Mouse (Mus musculus) kidney, embryonic 16.5 days (tissue): Measurements from ENCODE around the gene Psenen. TPM values are rescaled to one million over a fixed set of nuclear protein-coding genes. Genes with fewer than 3 reads are reported as not detected.

Experiments used
- ATAC-seq: fragments of 200-750 bp; cut with Nextera tagmentation; 2 replicates; pipeline ENCODE4 v1.8.0; 2017; ENCODE audit warnings: moderate TSS enrichment; ENCODE audit not compliant: low FRiP score, low TSS enrichment
- H3K27ac ChIP-seq: fragments of 300-500 bp; sonication (generic); 2 replicates; pipeline ENCODE4 v1.5.1; 2014; ENCODE audit warnings: low read length
- H3K27me3 ChIP-seq: fragments of 300-500 bp; sonication (generic); 2 replicates; pipeline ENCODE4 v1.6.1; 2014; ENCODE audit warnings: low read length, control low read depth, mixed read lengths; ENCODE audit not compliant: insufficient read depth
- H3K36me3 ChIP-seq: fragments of 300-500 bp; sonication (generic); 2 replicates; pipeline ENCODE4 v1.6.1; 2014; ENCODE audit warnings: low read length, control low read depth, mixed read lengths; ENCODE audit not compliant: insufficient read depth
- H3K4me1 ChIP-seq: fragments of 300-500 bp; sonication (generic); 2 replicates; pipeline ENCODE4 v1.6.1; 2014; ENCODE audit warnings: low read length, control low read depth, mixed read lengths; ENCODE audit not compliant: insufficient read depth
- H3K4me2 ChIP-seq: fragments of 300-500 bp; sonication (generic); replicated peaks from 2 replicates; pipeline ENCODE4 v1.6.1; 2014; ENCODE audit warnings: low read depth, low read length
- H3K4me3 ChIP-seq: fragments of 300-500 bp; sonication (generic); 2 replicates; pipeline ENCODE4 v1.5.1; 2014; ENCODE audit warnings: mild to moderate bottlenecking, low read length
- H3K9ac ChIP-seq: fragments of 300-500 bp; sonication (generic); replicated peaks from 2 replicates; pipeline ENCODE4 v1.6.1; 2014; ENCODE audit warnings: low read length
- H3K9me3 ChIP-seq: fragments of 300-500 bp; sonication (generic); 2 replicates; pipeline ENCODE4 v1.6.1; 2016; ENCODE audit warnings: low read length, control low read depth
- WGBS: fragments of 180-500 bp; shearing (Covaris S2); extraction: QIAGEN DNeasy Blood & Tissue Kit; methylation state at CpG from one replicate; pipeline ENCODE4 v1.1.7; 2014; 5-methylcytosine and 5-hydroxymethylcytosine counted together
- polyA plus RNA-seq: library from polyadenylated mRNA; unstranded; fragments of >200 nt; fragmentation: Nextera tagmentation; extraction: Ambion mirVana; gene quantifications from 2 replicates; pipeline ENCODE4 v1.2.1, GENCODE M21; 2015

Gene Psenen
- polyA plus RNA-seq, 1 experiment from 2014 or later: 142 TPM

DNA sequence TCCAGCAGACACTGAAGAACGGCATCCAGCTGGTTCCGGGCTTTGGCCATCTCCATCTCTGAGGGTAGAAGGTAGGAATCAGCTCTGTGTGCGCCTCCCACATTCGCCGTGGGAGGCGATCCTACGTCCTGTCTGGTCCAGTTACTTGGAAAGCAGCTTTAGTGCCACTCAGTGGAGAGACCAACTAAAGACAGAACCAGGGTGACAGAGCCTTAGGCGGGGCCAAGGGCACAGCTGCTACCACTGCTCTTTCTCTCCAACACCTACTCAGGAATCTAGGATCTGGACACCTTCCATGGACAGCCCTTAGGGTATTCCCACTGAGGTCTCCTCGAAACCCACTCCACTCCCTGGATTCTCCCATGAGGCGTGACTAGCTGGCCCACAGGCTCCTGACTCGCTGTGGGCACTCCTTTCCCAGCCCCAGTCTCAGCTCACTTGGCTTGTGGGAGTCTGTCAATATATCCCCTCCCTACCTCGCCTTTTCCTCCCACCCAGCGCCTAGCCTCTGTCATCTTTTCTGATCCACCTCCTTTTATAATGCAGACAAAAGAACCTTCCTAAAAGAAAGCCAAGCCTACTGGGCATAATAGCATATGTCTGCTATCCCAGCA is 5.4 kb downstream of the Psenen start:
- H3K36me3 ChIP-seq: peaks cover 31% of the 10 kb centered on the region
- WGBS: 84% methylated on average over 13 of the region's 13 CpGs
- peak overlapping the region; percentile 81 for H3K4me3 ChIP-seq
- H3K4me1 ChIP-seq: peaks cover 21% of the 10 kb centered on the region
- H3K27me3 ChIP-seq: no peaks in the 10 kb centered on the region
- H3K9me3 ChIP-seq: no peaks in the 10 kb centered on the region
- H3K27ac ChIP-seq: no peak overlapping the region
- no peak for ATAC-seq
- H3K9ac ChIP-seq: peak overlapping the region; percentile 83
- H3K4me2 ChIP-seq: peak overlapping the region; percentile 96

- no peak for ATAC-seq
- Histone ChIP-seq H3K4me2 (no peak overlapping the region), H3K9ac (no peak overlapping the region), H3K4me3 (no peak overlapping the region), H3K27me3 (no peaks in the 10 kb centered on the region), H3K9me3 (no peaks in the 10 kb centered on the region), H3K27ac (no peak overlapping the region), H3K4me1 (peaks cover 26% of the 10 kb centered on the region), H3K36me3 (peaks cover 31% of the 10 kb centered on the region)
- WGBS: 93% methylated on average over 18 of the region's 18 CpGs
These were observed 6.4 kb downstream of the Psenen start for GRCm38 (mm10) chr7:30556894-30557536.

DNA sequence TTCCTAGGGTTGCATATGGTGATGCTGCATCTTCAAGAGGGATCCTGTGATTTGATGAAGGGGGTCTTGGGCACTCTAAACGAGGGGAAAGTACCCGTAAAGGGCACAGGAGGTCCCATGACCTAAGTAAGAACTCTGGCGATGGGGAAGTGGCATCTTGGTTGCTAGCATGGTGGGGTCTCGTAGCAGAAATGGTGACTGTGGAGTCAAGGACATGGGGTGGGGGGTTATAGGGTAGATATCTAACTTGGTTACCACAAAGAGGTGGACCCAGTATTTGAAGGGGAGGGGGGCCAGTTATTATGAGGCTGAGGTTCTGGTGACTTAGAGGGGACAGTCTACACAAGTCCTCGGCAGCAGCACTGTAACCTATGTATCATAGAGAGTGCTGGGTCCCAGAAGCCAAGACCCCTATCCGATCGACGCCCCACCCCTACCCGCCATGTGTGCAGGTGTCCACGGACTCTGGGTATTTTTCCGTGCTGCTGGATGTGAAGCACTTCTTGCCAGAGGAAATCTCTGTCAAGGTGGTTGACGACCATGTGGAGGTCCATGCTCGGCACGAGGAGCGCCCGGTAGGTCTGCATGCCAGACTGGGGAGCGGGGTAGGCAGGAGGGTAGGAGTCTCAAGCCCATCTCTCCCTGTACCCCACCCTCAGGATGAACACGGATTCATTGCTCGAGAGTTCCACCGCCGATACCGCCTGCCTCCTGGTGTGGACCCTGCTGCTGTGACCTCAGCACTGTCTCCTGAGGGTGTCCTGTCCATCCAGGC is 9.4 kb downstream of the Psenen start:
- ATAC-seq: no peak
- peaks cover 34% of the 10 kb centered on the region for H3K36me3 ChIP-seq
- no peaks in the 10 kb centered on the region for H3K9me3 ChIP-seq
- no peak overlapping the region for H3K27ac ChIP-seq
- 83% methylated on average over 22 of the region's 22 CpGs for WGBS
- H3K9ac ChIP-seq: peak overlapping the region; percentile 84; the same call in 1 of the 2 replicates
- H3K27me3 ChIP-seq: no peaks in the 10 kb centered on the region
- peaks cover 34% of the 10 kb centered on the region for H3K4me1 ChIP-seq
- peak overlapping the region; percentile 76 for H3K4me3 ChIP-seq
- peak overlapping the region; percentile 95 for H3K4me2 ChIP-seq

GRCm38 (mm10) chr7:30553021-30553589 is 10.3 kb downstream of the Psenen start:
- Histone ChIP-seq H3K27me3 (no peaks in the 10 kb centered on the region), H3K4me1 (peaks cover 25% of the 10 kb centered on the region), H3K4me2 (peak overlapping the region; percentile 95), H3K4me3 (peak overlapping the region; percentile 76), H3K9me3 (no peaks in the 10 kb centered on the region), H3K36me3 (peaks cover 36% of the 10 kb centered on the region), H3K27ac (peak overlapping the region; percentile 99), H3K9ac (peak overlapping the region; percentile 84)
- peak; percentile 23; the same call in 1 of the 2 replicates for ATAC-seq
- 2% methylated on average over 23 of the region's 23 CpGs for WGBS

DNA sequence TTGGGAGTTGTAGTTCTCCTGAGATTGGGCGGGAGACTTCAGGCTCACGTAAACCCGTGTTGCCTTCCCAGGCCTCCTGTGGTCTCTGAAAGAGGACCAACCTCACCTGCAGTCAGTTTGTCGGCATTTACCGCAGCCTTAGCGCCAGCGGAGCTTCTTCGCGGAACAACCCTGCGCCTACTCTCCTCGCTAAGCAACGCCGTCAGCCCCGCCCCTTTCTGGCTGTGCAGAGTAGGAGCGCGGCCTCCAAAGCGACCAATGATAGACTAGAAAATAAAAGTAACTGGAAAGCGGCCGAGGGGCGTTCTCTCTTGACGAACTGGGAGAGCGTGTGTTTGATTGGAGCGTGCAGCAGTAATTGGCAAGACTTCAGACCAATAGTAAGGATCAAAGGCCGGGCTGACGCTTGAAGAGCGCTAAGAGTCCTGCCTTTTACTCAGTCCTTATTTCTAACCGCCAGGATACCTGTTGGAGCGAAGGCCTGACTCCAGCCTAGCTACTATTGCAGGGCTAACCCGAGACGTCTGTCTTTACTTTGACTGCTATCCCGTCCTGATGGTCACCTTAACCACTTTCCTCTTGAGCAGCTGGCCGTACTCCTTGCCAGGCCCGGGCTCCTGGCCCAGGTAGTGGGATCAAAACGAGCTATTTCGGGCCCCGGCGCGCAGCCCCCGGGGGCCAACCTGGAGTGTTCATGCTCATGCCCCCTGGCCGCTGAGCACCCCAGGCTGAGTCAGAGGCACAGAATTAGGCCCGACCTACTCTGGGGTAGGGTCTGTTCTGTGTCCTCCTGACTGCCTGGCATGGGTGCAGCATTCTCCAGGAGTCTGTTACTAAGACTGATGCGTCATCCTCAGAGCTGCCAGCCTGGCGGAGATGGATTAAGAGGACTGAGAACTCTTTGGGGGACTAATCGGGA is 11.1 kb downstream of the Psenen start, which contains the start of the genes Hspb6 and Proser3:
Gene Hspb6 (plus strand): TSS at position 77 of the 919 bp plus-strand sequence.
Gene Proser3 (minus strand): TSS at position 198 of the 919 bp plus-strand sequence.
- peak; percentile 95 for ATAC-seq
- Histone ChIP-seq H3K27me3 (no peaks in the 10 kb centered on the region), H3K9ac (peak within 1 kb of the TSS; percentile 87), H3K27ac (peak within 1 kb of the TSS; percentile 99), H3K4me2 (peak within 1 kb of the TSS; percentile 95), H3K9me3 (no peaks in the 10 kb centered on the region), H3K4me3 (peak within 1 kb of the TSS; percentile 76), H3K4me1 (peaks cover 21% of the 10 kb centered on the region), H3K36me3 (peaks cover 39% of the 10 kb centered on the region)
- 1% methylated on average over 44 of the region's 44 CpGs for WGBS

DNA sequence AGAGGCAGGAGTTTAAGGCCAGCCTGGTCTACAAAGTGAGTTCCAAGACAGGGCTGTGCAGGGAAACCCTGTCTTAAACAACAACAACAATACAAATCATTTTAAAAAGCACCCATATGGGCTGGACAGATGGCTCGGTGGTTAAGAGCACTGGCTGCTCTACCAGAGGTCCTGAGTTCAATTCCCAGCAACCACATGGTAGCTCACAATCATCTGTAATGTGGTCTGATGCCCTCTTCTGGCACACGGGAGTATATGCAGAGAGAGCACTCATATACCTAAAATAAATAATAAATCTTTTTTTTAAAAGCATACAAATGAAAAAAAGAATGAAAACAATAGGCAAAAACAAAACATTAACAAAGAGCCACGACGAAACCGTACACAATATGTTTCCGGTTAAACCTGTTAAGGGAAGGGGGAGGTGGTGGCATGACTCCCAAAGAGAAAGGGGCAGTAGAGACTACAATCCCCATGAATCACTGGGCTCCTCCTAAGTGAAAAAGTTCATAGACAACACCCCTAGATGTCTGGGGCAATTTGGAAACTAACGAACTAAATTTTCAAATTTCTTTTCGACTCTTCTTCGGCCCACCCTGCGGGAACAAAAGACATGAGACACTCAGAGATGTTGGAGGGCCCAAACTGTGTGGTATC is 11.9 kb downstream of the Psenen start:
- peaks cover 37% of the 10 kb centered on the region for H3K36me3 ChIP-seq
- H3K9ac ChIP-seq: peak overlapping the region; percentile 87
- no peaks in the 10 kb centered on the region for H3K9me3 ChIP-seq
- H3K4me1 ChIP-seq: peaks cover 21% of the 10 kb centered on the region
- ATAC-seq: peak; percentile 66
- 3% methylated on average over 10 of the region's 10 CpGs for WGBS
- H3K27me3 ChIP-seq: no peaks in the 10 kb centered on the region
- peak overlapping the region; percentile 95 for H3K4me2 ChIP-seq
- H3K27ac ChIP-seq: peak overlapping the region; percentile 99
- peak overlapping the region; percentile 76 for H3K4me3 ChIP-seq

GRCm38 (mm10) chr7:30550603-30551002 is 12.8 kb downstream of the Psenen start:
- H3K9ac ChIP-seq: no peak overlapping the region
- H3K9me3 ChIP-seq: no peaks in the 10 kb centered on the region
- H3K36me3 ChIP-seq: peaks cover 37% of the 10 kb centered on the region
- H3K27ac ChIP-seq: no peak overlapping the region
- peaks cover 21% of the 10 kb centered on the region for H3K4me1 ChIP-seq
- no peak overlapping the region for H3K4me2 ChIP-seq
- no peak for ATAC-seq
- no peaks in the 10 kb centered on the region for H3K27me3 ChIP-seq
- no peak overlapping the region for H3K4me3 ChIP-seq
- WGBS: 100% methylated on average over 1 of the region's 1 CpGs

DNA sequence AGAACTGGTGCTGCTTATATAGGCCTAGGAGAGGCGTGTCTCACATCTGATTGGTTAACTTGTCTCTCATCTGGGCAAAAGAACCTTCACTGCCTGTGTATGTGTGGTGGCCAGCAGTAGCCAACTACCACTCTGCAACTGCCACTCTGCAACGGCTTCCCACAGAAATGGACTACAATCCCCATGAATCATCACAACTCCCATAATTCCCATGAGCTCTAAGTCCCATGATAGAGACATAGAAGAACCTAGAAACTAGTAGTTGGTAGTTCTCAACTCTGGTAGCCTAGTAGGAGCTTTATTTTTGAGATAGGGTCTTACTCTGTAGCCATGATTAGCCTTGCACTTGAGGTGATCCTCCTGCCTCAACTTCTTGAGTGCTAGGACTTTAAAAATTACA is 13.5 kb downstream of the Psenen start:
- Histone ChIP-seq H3K27me3 (no peaks in the 10 kb centered on the region), H3K9ac (no peak overlapping the region), H3K36me3 (peaks cover 32% of the 10 kb centered on the region), H3K4me3 (no peak overlapping the region), H3K4me1 (peaks cover 21% of the 10 kb centered on the region), H3K9me3 (no peaks in the 10 kb centered on the region), H3K4me2 (no peak overlapping the region), H3K27ac (no peak overlapping the region)
- no peak for ATAC-seq
- WGBS: 83% methylated on average over 2 of the region's 2 CpGs
